Mouse (Mus musculus): ENCODE results near the gene Ccdc85c.

Ccdc85c gene

GRCm38 (mm10) chr12:108292957-108293356, 17.7 kb upstream of the Ccdc85c start:
- peak; percentile 87 to 89 for DNase-seq

- peak in 1 of 2 experiments; percentile 69 for DNase-seq
Observed at GRCm38 (mm10) chr12:108292419-108292818, 17.2 kb upstream of the Ccdc85c start.

GRCm38 (mm10) chr12:108288127-108288880, 13.1 kb upstream of the Ccdc85c start:
- DNase-seq, result peak; percentile 56 to 60

GRCm38 (mm10) chr12:108287011-108287410, 11.8 kb upstream of the Ccdc85c start:
- peak; percentile 74 to 81 for DNase-seq

- DNase-seq, result peak in 1 of 2 experiments; percentile 50
Observed at GRCm38 (mm10) chr12:108286381-108286780, 11.2 kb upstream of the Ccdc85c start.

- DNase-seq, result peak; percentile 37 to 56
Observed at GRCm38 (mm10) chr12:108285225-108286011, 10.2 kb upstream of the Ccdc85c start.

GRCm38 (mm10) chr12:108284455-108285224, 9.4 kb upstream of the Ccdc85c start:
- peak in 1 of 2 experiments; percentile 16 for DNase-seq

- peak in 1 of 2 experiments; percentile 32 for DNase-seq
Observed at GRCm38 (mm10) chr12:108278221-108278918, 3.1 kb upstream of the Ccdc85c start.

GRCm38 (mm10) chr12:108277341-108277841, 2.2 kb upstream of the Ccdc85c start:
- DNase-seq, result peak; percentile 56 to 57

GRCm38 (mm10) chr12:108275920-108276822, 946 bp upstream of the Ccdc85c start:
- peak; percentile 91 to 94 for DNase-seq

- peak; percentile 99 to 100 for DNase-seq
Observed at GRCm38 (mm10) chr12:108275508-108275890, 274 bp upstream of the Ccdc85c start.

- DNase-seq, result no peak
Observed at GRCm38 (mm10) chr12:108274313-108274595, 971 bp downstream of the Ccdc85c start.

GRCm38 (mm10) chr12:108273466-108274312, 1.5 kb downstream of the Ccdc85c start:
- DNase-seq, result no peak

GRCm38 (mm10) chr12:108272143-108272635, 3.0 kb downstream of the Ccdc85c start:
- DNase-seq, result no peak

GRCm38 (mm10) chr12:108271351-108272142, 3.7 kb downstream of the Ccdc85c start:
- DNase-seq, result peak; percentile 62 to 70

GRCm38 (mm10) chr12:108270240-108270919, 4.8 kb downstream of the Ccdc85c start:
- DNase-seq, result peak; percentile 56 to 62

GRCm38 (mm10) chr12:108269699-108270098, 5.5 kb downstream of the Ccdc85c start:
- DNase-seq, result peak in 1 of 2 experiments; percentile 27

- DNase-seq, result no peak
Observed at GRCm38 (mm10) chr12:108268970-108269369, 6.3 kb downstream of the Ccdc85c start.

- DNase-seq, result no peak
Observed at GRCm38 (mm10) chr12:108267653-108268052, 7.6 kb downstream of the Ccdc85c start.

Measured in cerebellum, postnatal 14 days (tissue).